Mouse (Mus musculus) stomach, postnatal 0 days (tissue): Measurements from ENCODE around the gene Ccne1.

Experiments
- CTCF ChIP-seq: IDR thresholded peaks from 2 replicates; pipeline ENCODE4 v1.5.1; 2016; ENCODE audit warnings: antibody characterized with exemption, low read depth, mild to moderate bottlenecking, moderate library complexity
- EP300 ChIP-seq: optimal IDR thresholded peaks from 2 replicates; pipeline ENCODE3; 2016; ENCODE audit warnings: antibody characterized with exemption

DNA sequence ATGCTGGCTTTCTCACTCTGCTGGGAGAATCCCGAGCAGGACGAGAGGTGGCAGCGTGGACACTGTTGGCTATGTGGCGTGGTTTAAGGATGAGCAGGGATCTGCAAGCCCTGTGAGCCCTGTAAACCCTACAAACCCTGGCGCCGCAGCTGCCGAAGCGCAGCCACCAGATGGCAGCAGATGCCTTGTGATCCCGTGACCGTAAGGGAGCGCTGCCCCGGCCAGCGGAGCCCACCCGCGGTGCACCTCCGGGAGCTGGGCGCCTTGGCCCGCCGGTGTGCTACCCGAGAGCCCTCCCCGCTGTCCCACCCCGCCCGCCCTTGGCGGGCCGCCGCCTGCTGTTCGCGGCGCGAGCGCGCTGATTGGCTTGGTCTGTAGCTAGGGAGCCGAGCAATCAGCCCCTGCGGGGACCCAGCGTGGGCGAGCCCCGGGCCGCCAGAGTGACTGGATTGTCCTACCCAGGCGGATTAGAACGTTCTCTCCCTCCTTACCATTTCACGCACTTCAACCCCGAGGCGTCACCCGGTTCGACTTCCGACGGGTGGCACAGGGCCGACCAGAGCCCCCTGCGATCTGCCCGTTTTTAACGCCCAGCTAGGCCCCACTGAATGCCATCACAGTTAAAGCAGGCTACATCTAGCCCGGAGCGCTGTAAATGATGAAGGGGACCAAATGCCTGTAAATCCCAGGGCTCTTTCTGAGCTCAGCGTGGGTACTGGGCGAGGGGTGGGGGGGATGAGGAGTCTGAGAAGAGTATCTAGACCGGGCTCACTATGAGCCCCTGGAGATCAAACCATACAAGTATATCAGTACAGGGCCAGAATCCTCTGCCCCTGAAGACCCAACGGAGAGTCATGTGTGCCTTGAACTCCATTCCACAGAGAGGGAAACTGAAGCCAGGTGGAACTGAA, 46.0 kb downstream of the Ccne1 start:
- TF ChIP-seq EP300 = no peak
- TF ChIP-seq CTCF = peak; percentile 93
